Mouse (Mus musculus): ENCODE data around the gene Tmem127. TPM values are rescaled to one million over a fixed set of nuclear protein-coding genes. Genes with fewer than 3 reads are reported as not detected.
A peak's percentile ranks its signal among the peaks of the same experiment; 100 is the strongest.

Gene Tmem127
- polyA plus RNA-seq, 1 experiment from 2014 or later, result 29.0 TPM

DNA sequence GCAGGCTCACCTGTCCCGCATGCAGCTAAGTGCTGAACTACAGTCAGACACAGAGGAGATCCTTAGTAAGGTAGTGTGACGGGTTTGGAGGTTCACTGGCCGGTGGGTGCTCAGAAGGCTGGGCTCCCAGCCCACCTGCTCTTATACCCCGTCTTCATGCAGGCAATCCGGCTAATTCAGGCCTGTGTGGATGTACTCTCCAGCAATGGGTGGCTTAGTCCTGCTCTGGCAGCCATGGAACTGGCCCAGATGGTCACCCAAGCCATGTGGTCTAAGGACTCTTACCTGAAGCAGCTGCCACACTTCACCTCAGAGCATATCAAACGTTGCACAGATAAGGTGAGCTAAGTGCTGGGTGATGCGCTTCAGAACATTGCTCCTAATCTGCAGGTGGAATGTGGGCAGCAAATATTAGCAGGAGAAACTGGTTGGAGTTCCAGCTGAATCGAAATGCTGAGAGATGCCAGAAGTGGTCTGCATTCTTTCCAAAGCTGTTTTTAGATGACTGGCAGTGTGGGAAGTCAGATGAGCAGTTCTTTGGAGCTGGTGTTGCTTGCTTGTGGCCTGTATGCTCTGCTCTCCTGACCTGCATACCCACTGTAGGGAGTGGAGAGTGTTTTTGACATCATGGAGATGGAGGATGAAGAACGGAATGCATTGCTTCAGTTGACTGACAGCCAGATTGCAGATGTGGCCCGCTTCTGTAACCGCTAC, 9.7 kb upstream of the Tmem127 start:
- Histone ChIP-seq H3K36me3 (ENCODE audit: insufficient read depth, low read length) (peaks cover 78% of the 10 kb centered on the region), H3K9ac (replicated peaks; ENCODE audit: low read length) (no peak overlapping the region), H3K4me2 (replicated peaks; ENCODE audit: low read depth, low read length) (no peak overlapping the region), H3K9me3 (ENCODE audit: low read length) (no peaks in the 10 kb centered on the region), H3K27ac (ENCODE audit: low read length) (no peak overlapping the region), H3K27me3 (ENCODE audit: insufficient read depth, low read length) (no peaks in the 10 kb centered on the region), H3K4me3 (ENCODE audit: low read length) (no peak overlapping the region), H3K4me1 (ENCODE audit: insufficient read depth, low read length) (no peaks in the 10 kb centered on the region)
- WGBS, result 91% methylated on average over 11 of the region's 11 CpGs
- no peak for ATAC-seq (ENCODE audit: low FRiP score, low TSS enrichment)

GRCm38 (mm10) chr2:127240065-127240464, 7.6 kb upstream of the Tmem127 start:
- ATAC-seq (ENCODE audit: low FRiP score, low TSS enrichment), result 0 out of 2 replicates have a peak, but pooled peaks have one; percentile 46
- Histone ChIP-seq H3K27me3 (ENCODE audit: insufficient read depth, low read length) (no peaks in the 10 kb centered on the region), H3K27ac (ENCODE audit: low read length) (no peak overlapping the region), H3K4me3 (ENCODE audit: low read length) (no peak overlapping the region), H3K9ac (replicated peaks; ENCODE audit: low read length) (no peak overlapping the region), H3K36me3 (ENCODE audit: insufficient read depth, low read length) (peaks cover 74% of the 10 kb centered on the region), H3K4me1 (ENCODE audit: insufficient read depth, low read length) (no peaks in the 10 kb centered on the region), H3K9me3 (ENCODE audit: low read length) (no peaks in the 10 kb centered on the region), H3K4me2 (replicated peaks; ENCODE audit: low read depth, low read length) (no peak overlapping the region)
- WGBS, result 90% methylated on average over 2 of the region's 2 CpGs

DNA sequence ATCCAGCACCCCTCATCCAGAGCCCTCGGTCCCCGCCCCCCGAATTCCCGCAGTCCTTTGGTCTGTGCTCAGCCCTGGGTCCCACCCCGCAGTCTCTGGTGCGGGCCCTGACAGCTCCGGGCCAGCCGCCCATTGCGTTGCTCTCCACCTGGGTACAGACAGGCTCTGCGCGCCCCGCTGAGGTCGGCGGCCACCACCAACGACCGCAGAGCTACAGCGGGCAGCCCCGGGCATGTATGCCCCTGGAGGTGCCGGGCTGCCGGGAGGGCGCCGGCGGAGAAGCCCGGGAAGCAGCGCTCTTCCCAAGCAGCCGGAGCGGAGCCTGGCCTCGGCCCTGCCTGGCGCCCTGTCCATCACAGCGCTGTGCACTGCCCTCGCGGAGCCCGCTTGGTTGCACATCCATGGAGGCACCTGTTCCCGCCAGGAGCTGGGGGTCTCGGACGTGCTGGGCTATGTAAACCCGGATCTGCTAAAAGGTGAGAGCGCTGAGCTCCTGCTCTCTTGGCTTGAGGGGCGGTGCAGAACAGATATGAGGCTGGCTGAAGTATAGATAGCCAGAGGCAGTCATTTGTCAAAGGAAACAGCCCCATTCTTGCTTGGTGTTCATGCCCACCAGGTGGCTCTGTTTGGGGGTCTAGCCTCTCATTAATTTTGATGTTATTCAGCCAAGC, 761 bp downstream of the Tmem127 start:
- H3K4me2 ChIP-seq (replicated peaks; ENCODE audit: low read depth, low read length), result peak overlapping the region; percentile 86
- H3K36me3 ChIP-seq (ENCODE audit: insufficient read depth, low read length), result peaks cover 22% of the 10 kb centered on the region
- ATAC-seq (ENCODE audit: low FRiP score, low TSS enrichment), result peak; percentile 69
- under 1% methylated on average over 39 of the region's 39 CpGs for WGBS
- peak overlapping the region; percentile 87 for H3K9ac ChIP-seq (replicated peaks; ENCODE audit: low read length)
- H3K4me3 ChIP-seq (ENCODE audit: low read length), result peak overlapping the region; percentile 95
- H3K27me3 ChIP-seq (ENCODE audit: insufficient read depth, low read length), result no peaks in the 10 kb centered on the region
- H3K27ac ChIP-seq (ENCODE audit: low read length), result peak overlapping the region; percentile 80
- H3K4me1 ChIP-seq (ENCODE audit: insufficient read depth, low read length), result peaks cover 30% of the 10 kb centered on the region
- H3K9me3 ChIP-seq (ENCODE audit: low read length), result no peaks in the 10 kb centered on the region

GRCm38 (mm10) chr2:127250291-127251008, 2.7 kb downstream of the Tmem127 start:
- 76% methylated on average over 9 of the region's 9 CpGs for WGBS

GRCm38 (mm10) chr2:127251457-127251856, 3.7 kb downstream of the Tmem127 start:
- H3K4me1 ChIP-seq (ENCODE audit: insufficient read depth, low read length), result peaks cover 28% of the 10 kb centered on the region
- H3K4me2 ChIP-seq (replicated peaks; ENCODE audit: low read depth, low read length), result no peak overlapping the region

More at GRCm38 (mm10) chr2:127250291-127251008, 2.7 kb downstream of the Tmem127 start:
- Histone ChIP-seq H3K9ac (replicated peaks; ENCODE audit: low read length) (no peak overlapping the region), H3K4me1 (ENCODE audit: insufficient read depth, low read length) (peaks cover 30% of the 10 kb centered on the region), H3K36me3 (ENCODE audit: insufficient read depth, low read length) (peaks cover 8% of the 10 kb centered on the region; the same call in 1 of the 2 replicates), H3K4me3 (ENCODE audit: low read length) (no peak overlapping the region; the same call in 1 of the 2 replicates), H3K4me2 (replicated peaks; ENCODE audit: low read depth, low read length) (no peak overlapping the region), H3K27me3 (ENCODE audit: insufficient read depth, low read length) (no peaks in the 10 kb centered on the region), H3K27ac (ENCODE audit: low read length) (no peak overlapping the region), H3K9me3 (ENCODE audit: low read length) (no peaks in the 10 kb centered on the region)
- ATAC-seq (ENCODE audit: low FRiP score, low TSS enrichment), result no peak

DNA sequence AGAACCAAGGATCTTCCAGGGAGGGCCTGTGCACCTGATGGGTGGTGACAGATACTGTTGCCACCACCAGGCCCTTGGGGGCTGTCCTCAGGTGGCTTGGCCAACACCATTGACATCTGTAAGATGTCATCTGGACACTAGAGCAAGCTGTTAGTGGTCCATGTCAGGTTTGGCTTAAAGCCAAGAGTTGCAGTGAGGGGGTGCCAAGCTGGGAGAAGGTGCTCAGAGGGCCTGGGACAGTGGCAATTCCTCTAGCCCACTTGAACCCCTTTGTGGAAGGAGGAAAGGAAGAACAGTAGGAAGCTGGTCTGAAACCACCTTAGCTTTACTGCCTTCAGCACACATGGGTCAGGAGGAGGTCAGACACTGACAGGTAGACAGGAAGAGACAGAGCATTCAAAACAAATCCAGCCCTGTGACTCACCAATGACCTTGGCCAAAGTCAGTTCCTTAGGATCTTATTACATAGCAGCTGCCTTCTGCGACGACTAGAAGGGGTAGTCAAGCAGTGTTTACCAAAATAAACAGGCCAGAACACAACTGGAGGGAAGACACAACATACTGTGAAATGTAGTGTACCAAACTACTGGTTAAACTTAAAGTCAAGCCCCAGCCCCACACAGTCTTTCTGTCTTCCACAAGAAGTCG, 4.3 kb downstream of the Tmem127 start:
- Histone ChIP-seq H3K27ac (ENCODE audit: low read length) (0 out of 2 replicates have a peak overlapping the region, but pooled peaks have one; percentile 37), H3K4me2 (replicated peaks; ENCODE audit: low read depth, low read length) (no peak overlapping the region), H3K9me3 (ENCODE audit: low read length) (no peaks in the 10 kb centered on the region), H3K36me3 (ENCODE audit: insufficient read depth, low read length) (peaks cover 12% of the 10 kb centered on the region; the same call in 1 of the 2 replicates), H3K9ac (replicated peaks; ENCODE audit: low read length) (no peak overlapping the region), H3K4me3 (ENCODE audit: low read length) (no peak overlapping the region), H3K4me1 (ENCODE audit: insufficient read depth, low read length) (peaks cover 23% of the 10 kb centered on the region), H3K27me3 (ENCODE audit: insufficient read depth, low read length) (no peaks in the 10 kb centered on the region)
- WGBS, result 21% methylated on average over 3 of the region's 3 CpGs
- no peak for ATAC-seq (ENCODE audit: low FRiP score, low TSS enrichment)

More at GRCm38 (mm10) chr2:127251457-127251856, 3.7 kb downstream of the Tmem127 start:
- H3K27me3 ChIP-seq (ENCODE audit: insufficient read depth, low read length), result no peaks in the 10 kb centered on the region
- peaks cover 8% of the 10 kb centered on the region; the same call in 1 of the 2 replicates for H3K36me3 ChIP-seq (ENCODE audit: insufficient read depth, low read length)
- H3K4me3 ChIP-seq (ENCODE audit: low read length), result no peak overlapping the region
- no peak overlapping the region for H3K9ac ChIP-seq (replicated peaks; ENCODE audit: low read length)
- no peak for ATAC-seq (ENCODE audit: low FRiP score, low TSS enrichment)
- WGBS, result 56% methylated on average over 3 of the region's 3 CpGs
- H3K27ac ChIP-seq (ENCODE audit: low read length), result no peak overlapping the region
- H3K9me3 ChIP-seq (ENCODE audit: low read length), result no peaks in the 10 kb centered on the region

DNA sequence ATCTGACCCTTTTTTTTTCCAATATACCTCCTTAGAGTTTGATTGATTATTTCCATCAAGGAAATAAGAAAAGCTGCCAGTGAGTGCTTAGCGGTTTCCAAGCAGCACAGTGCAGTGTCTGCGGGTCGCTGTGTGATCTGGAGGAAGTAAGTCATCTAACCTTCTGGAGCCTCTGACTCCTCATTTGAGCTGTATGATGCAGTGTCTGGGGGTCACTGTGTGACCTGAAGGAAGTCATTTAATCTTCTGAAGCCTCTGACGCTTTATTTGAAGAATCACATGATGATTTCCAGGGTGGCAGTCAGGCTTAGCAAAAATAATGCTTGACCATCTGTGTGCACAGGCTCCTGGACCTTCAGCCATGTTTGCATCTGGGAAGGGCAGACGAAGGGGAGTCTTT, 5.1 kb downstream of the Tmem127 start:
- WGBS, result 33% methylated on average over 5 of the region's 5 CpGs
- Histone ChIP-seq H3K9me3 (ENCODE audit: low read length) (no peaks in the 10 kb centered on the region), H3K9ac (replicated peaks; ENCODE audit: low read length) (no peak overlapping the region), H3K27me3 (ENCODE audit: insufficient read depth, low read length) (no peaks in the 10 kb centered on the region), H3K36me3 (ENCODE audit: insufficient read depth, low read length) (peaks cover 19% of the 10 kb centered on the region), H3K4me3 (ENCODE audit: low read length) (no peak overlapping the region), H3K4me1 (ENCODE audit: insufficient read depth, low read length) (peaks cover 21% of the 10 kb centered on the region), H3K4me2 (replicated peaks; ENCODE audit: low read depth, low read length) (no peak overlapping the region), H3K27ac (ENCODE audit: low read length) (0 out of 2 replicates have a peak overlapping the region, but pooled peaks have one; percentile 37)
- no peak for ATAC-seq (ENCODE audit: low FRiP score, low TSS enrichment)

- Histone ChIP-seq H3K27ac (ENCODE audit: low read length) (0 out of 2 replicates have a peak overlapping the region, but pooled peaks have one; percentile 5), H3K4me1 (ENCODE audit: insufficient read depth, low read length) (peaks cover 12% of the 10 kb centered on the region), H3K36me3 (ENCODE audit: insufficient read depth, low read length) (peaks cover 38% of the 10 kb centered on the region), H3K27me3 (ENCODE audit: insufficient read depth, low read length) (no peaks in the 10 kb centered on the region), H3K4me2 (replicated peaks; ENCODE audit: low read depth, low read length) (no peak overlapping the region), H3K9me3 (ENCODE audit: low read length) (no peaks in the 10 kb centered on the region), H3K4me3 (ENCODE audit: low read length) (no peak overlapping the region), H3K9ac (replicated peaks; ENCODE audit: low read length) (no peak overlapping the region)
- no peak for ATAC-seq (ENCODE audit: low FRiP score, low TSS enrichment)
- WGBS, result 75% methylated on average over 3 of the region's 3 CpGs
Observed at GRCm38 (mm10) chr2:127254604-127255134, 7.0 kb downstream of the Tmem127 start.

- no peaks in the 10 kb centered on the region for H3K27me3 ChIP-seq (ENCODE audit: insufficient read depth, low read length)
- no peak overlapping the region for H3K9ac ChIP-seq (replicated peaks; ENCODE audit: low read length)
- H3K36me3 ChIP-seq (ENCODE audit: insufficient read depth, low read length), result peaks cover 40% of the 10 kb centered on the region
- H3K4me1 ChIP-seq (ENCODE audit: insufficient read depth, low read length), result peaks cover 12% of the 10 kb centered on the region
- no peak for ATAC-seq (ENCODE audit: low FRiP score, low TSS enrichment)
- H3K27ac ChIP-seq (ENCODE audit: low read length), result 0 out of 2 replicates have a peak overlapping the region, but pooled peaks have one; percentile 5
- H3K4me2 ChIP-seq (replicated peaks; ENCODE audit: low read depth, low read length), result no peak overlapping the region
- H3K4me3 ChIP-seq (ENCODE audit: low read length), result no peak overlapping the region
- H3K9me3 ChIP-seq (ENCODE audit: low read length), result no peaks in the 10 kb centered on the region
- 43% methylated on average over 6 of the region's 6 CpGs for WGBS
Observed at GRCm38 (mm10) chr2:127255294-127255693, 7.6 kb downstream of the Tmem127 start.
